Comparison of ENCODE assay signal across 8 mouse cellular contexts in the genomic region with DNA sequence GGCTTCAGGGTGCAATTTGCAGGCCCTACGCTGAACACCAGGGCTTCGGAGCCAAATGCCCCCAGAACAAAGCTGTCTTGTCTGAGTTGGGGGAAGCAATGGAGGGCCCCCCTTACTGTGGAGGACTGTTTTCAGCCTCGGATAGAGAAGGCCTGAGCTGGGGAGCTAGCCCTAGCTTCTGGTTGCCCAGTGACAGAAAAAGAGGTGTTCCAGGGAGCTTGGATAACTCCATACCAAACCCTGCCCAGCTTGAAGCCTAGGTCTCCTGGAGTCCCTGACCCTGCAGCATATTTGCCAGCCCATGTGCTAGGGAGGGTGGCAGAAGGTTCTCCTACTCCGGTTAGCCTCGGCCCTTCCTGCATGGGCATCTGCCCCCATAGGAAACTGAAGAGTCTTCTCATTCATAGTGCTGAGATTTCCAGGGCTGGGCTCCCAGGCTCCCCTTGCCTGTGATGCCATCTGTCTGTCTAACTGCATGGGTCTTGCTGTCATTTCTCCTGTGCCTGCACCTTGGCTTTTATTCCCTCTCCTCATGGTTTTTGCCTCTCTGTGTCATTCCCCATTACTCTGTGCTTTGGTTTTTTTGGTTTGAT. TPM values are rescaled to one million over a fixed set of nuclear protein-coding genes. Genes with fewer than 3 reads are reported as not detected.
DNase-seq lines count a peak whose midpoint lies in the region; ATAC-seq and TF ChIP-seq lines count a peak whose summit lies in the region.

No protein-coding gene starts in this region.

- H3K9me3 ChIP-seq in lung, embryonic 16.5 days (ENCODE audit: control insufficient read depth, low read length) = no peaks in the 10 kb centered on the region
- H3K9me3 ChIP-seq in forebrain, embryonic 13.5 days (replicated peaks) = no peaks in the 10 kb centered on the region
- no peaks in the 10 kb centered on the region for H3K9me3 ChIP-seq in limb, embryonic 12.5 days

- no peak for TF ChIP-seq CTCF in small intestine, adult 2 months (IDR thresholded peaks at IDR 0.05; ENCODE audit: extremely low read depth, insufficient read length, insufficient replicate concordance, low read depth, low read length)

- H3K27me3 ChIP-seq in lung, embryonic 16.5 days (ENCODE audit: control insufficient read depth, insufficient read depth, low read depth, low read length) = no peaks in the 10 kb centered on the region
- peaks cover 42% of the 10 kb centered on the region for H3K27me3 ChIP-seq in forebrain, embryonic 13.5 days
- peaks cover 35% of the 10 kb centered on the region for H3K27me3 ChIP-seq in limb, embryonic 12.5 days
- H3K27me3 ChIP-seq in small intestine, adult 2 months (ENCODE audit: control insufficient read depth, insufficient read depth, low read length) = no peaks in the 10 kb centered on the region

- ATAC-seq in lung, embryonic 16.5 days (ENCODE audit: low read depth) = no peak
- ATAC-seq in forebrain, embryonic 13.5 days = no peak
- no peak for ATAC-seq in limb, embryonic 12.5 days (ENCODE audit: insufficient number of reproducible peaks, insufficient read depth, low FRiP score, low TSS enrichment, low read depth)
- no peak for ATAC-seq in frontal cortex, adult (ENCODE audit: low TSS enrichment)

- peaks cover 31% of the 10 kb centered on the region for H3K4me1 ChIP-seq in lung, embryonic 16.5 days (replicated peaks; ENCODE audit: control insufficient read depth, insufficient read depth, low read length)
- peaks cover 45% of the 10 kb centered on the region for H3K4me1 ChIP-seq in forebrain, embryonic 13.5 days
- H3K4me1 ChIP-seq in limb, embryonic 12.5 days (replicated peaks) = peaks cover 41% of the 10 kb centered on the region
- peaks cover 14% of the 10 kb centered on the region for H3K4me1 ChIP-seq in small intestine, adult 2 months (ENCODE audit: control insufficient read depth, insufficient read depth, insufficient read length, low read length)

- TF ChIP-seq POLR2A in small intestine, adult 2 months (IDR thresholded peaks at IDR 0.05; ENCODE audit: low read depth, low read length) = no peak

- DNase-seq in lung, postnatal 10 days = no peak
- no peak for DNase-seq in right cerebral cortex, postnatal 4 days
- DNase-seq in cerebellum, adult 9-11 months = no peak

- peak overlapping the region; percentile 75 for H3K4me3 ChIP-seq in lung, embryonic 16.5 days (ENCODE audit: low read length)
- H3K4me3 ChIP-seq in forebrain, embryonic 13.5 days = peak overlapping the region; percentile 55
- H3K4me3 ChIP-seq in limb, embryonic 12.5 days (replicated peaks) = peak overlapping the region; percentile 48
- peak overlapping the region; percentile 95 for H3K4me3 ChIP-seq in small intestine, adult 2 months (ENCODE audit: low read depth, low read length)

- peak overlapping the region; percentile 91 for H3K4me2 ChIP-seq in lung, embryonic 16.5 days (ENCODE audit: low read depth, low read length)
- peak overlapping the region; percentile 70 for H3K4me2 ChIP-seq in forebrain, embryonic 13.5 days
- H3K4me2 ChIP-seq in limb, embryonic 12.5 days = peak overlapping the region; percentile 84

- WGBS in lung, embryonic 16.5 days = 13% methylated on average over 5 of the region's 5 CpGs
- 32% methylated on average over 5 of the region's 5 CpGs for WGBS in forebrain, embryonic 13.5 days
- WGBS in limb, embryonic 12.5 days = 14% methylated on average over 5 of the region's 5 CpGs
- 73% methylated on average over 5 of the region's 5 CpGs for WGBS in small intestine, adult 2 months

- peak overlapping the region; percentile 76 for H3K9ac ChIP-seq in lung, embryonic 16.5 days (ENCODE audit: low read length)
- peak overlapping the region; percentile 60; the same call in 1 of the 2 replicates for H3K9ac ChIP-seq in forebrain, embryonic 13.5 days
- peak overlapping the region; percentile 52 for H3K9ac ChIP-seq in limb, embryonic 12.5 days (replicated peaks)

- H3K27ac ChIP-seq in lung, embryonic 16.5 days (ENCODE audit: low read length) = peak overlapping the region; percentile 93
- H3K27ac ChIP-seq in forebrain, embryonic 13.5 days = peak overlapping the region; percentile 22; the same call in 1 of the 2 replicates
- peak overlapping the region; percentile 86 for H3K27ac ChIP-seq in limb, embryonic 12.5 days
- H3K27ac ChIP-seq in small intestine, adult 2 months (ENCODE audit: insufficient read depth, low read depth, low read length) = no peak overlapping the region

- H3K36me3 ChIP-seq in lung, embryonic 16.5 days (ENCODE audit: control insufficient read depth, insufficient read depth, low read length) = no peaks in the 10 kb centered on the region
- H3K36me3 ChIP-seq in forebrain, embryonic 13.5 days (ENCODE audit: poor library complexity, severe bottlenecking) = no peaks in the 10 kb centered on the region
- H3K36me3 ChIP-seq in limb, embryonic 12.5 days = peaks cover 8% of the 10 kb centered on the region; the same call in 1 of the 2 replicates
- H3K36me3 ChIP-seq in small intestine, adult 2 months (ENCODE audit: control insufficient read depth, insufficient read depth, low read length) = peaks cover 6% of the 10 kb centered on the region; the same call in 1 of the 2 replicates

RNA-seq across cellular contexts. Expression of gene Loxl3, which starts 0.6 kb away (rescaled TPM):
- polyA plus RNA-seq in lung, embryonic 16.5 days (2015; fragmentation: Nextera tagmentation; extraction: Ambion mirVana) = 25.5 and 26.0 TPM in 2 replicates
- 5.4 and 6.2 TPM in 2 replicates for polyA plus RNA-seq in forebrain, embryonic 13.5 days (2015; fragmentation: Nextera tagmentation; extraction: Ambion mirVana)
- polyA plus RNA-seq in limb, embryonic 12.5 days (2016; fragmentation: Nextera tagmentation; extraction: Ambion mirVana) = 15.7 and 19.4 TPM in 2 replicates
- 1.4 and 2.5 TPM in 2 replicates for polyA plus RNA-seq in small intestine, adult 2 months (2012; rRNA removed)

RNA-seq across cellular contexts. Expression of gene Dok1, which starts 1.3 kb away (rescaled TPM):
- 16.7 and 17.6 TPM in 2 replicates for polyA plus RNA-seq in lung, embryonic 16.5 days (2015; fragmentation: Nextera tagmentation; extraction: Ambion mirVana)
- polyA plus RNA-seq in forebrain, embryonic 13.5 days (2015; fragmentation: Nextera tagmentation; extraction: Ambion mirVana) = 2.8 and 3.8 TPM in 2 replicates
- polyA plus RNA-seq in limb, embryonic 12.5 days (2016; fragmentation: Nextera tagmentation; extraction: Ambion mirVana) = 9.9 and 10.0 TPM in 2 replicates
- 2.2 and 6.1 TPM in 2 replicates for polyA plus RNA-seq in small intestine, adult 2 months (2012; rRNA removed)

RNA-seq across cellular contexts. Expression of gene Aup1, which starts 19.8 kb away (rescaled TPM):
- polyA plus RNA-seq in lung, embryonic 16.5 days (2015; fragmentation: Nextera tagmentation; extraction: Ambion mirVana) = 195 and 211 TPM in 2 replicates
- 144 and 154 TPM in 2 replicates for polyA plus RNA-seq in forebrain, embryonic 13.5 days (2015; fragmentation: Nextera tagmentation; extraction: Ambion mirVana)
- polyA plus RNA-seq in limb, embryonic 12.5 days (2016; fragmentation: Nextera tagmentation; extraction: Ambion mirVana) = 158 and 159 TPM in 2 replicates
- 392 and 694 TPM in 2 replicates for polyA plus RNA-seq in small intestine, adult 2 months (2012; rRNA removed)

RNA-seq across cellular contexts. Expression of gene Htra2, which starts 20.5 kb away (rescaled TPM):
- polyA plus RNA-seq in lung, embryonic 16.5 days (2015; fragmentation: Nextera tagmentation; extraction: Ambion mirVana) = 61.8 and 64.9 TPM in 2 replicates
- polyA plus RNA-seq in forebrain, embryonic 13.5 days (2015; fragmentation: Nextera tagmentation; extraction: Ambion mirVana) = 60.6 and 65.8 TPM in 2 replicates
- 68.7 and 75.5 TPM in 2 replicates for polyA plus RNA-seq in limb, embryonic 12.5 days (2016; fragmentation: Nextera tagmentation; extraction: Ambion mirVana)
- 15.0 and 24.3 TPM in 2 replicates for polyA plus RNA-seq in small intestine, adult 2 months (2012; rRNA removed)

RNA-seq across cellular contexts. Expression of gene Dqx1, which starts 23.1 kb away (rescaled TPM):
- polyA plus RNA-seq in lung, embryonic 16.5 days (2015; fragmentation: Nextera tagmentation; extraction: Ambion mirVana) = 1.9 and 2.0 TPM in 2 replicates
- polyA plus RNA-seq in forebrain, embryonic 13.5 days (2015; fragmentation: Nextera tagmentation; extraction: Ambion mirVana) = 0.53 and 0.59 TPM in 2 replicates
- polyA plus RNA-seq in limb, embryonic 12.5 days (2016; fragmentation: Nextera tagmentation; extraction: Ambion mirVana) = 0.68 and 1.1 TPM in 2 replicates
- 22.1 and 48.6 TPM in 2 replicates for polyA plus RNA-seq in small intestine, adult 2 months (2012; rRNA removed)
